Mouse (Mus musculus): ENCODE measurements around the gene Arnt. TPM values are rescaled to one million over a fixed set of nuclear protein-coding genes. Genes with fewer than 3 reads are reported as not detected.

Gene Arnt
- polyA plus RNA-seq, 1 experiment from 2014 or later: 27.5 TPM

DNA sequence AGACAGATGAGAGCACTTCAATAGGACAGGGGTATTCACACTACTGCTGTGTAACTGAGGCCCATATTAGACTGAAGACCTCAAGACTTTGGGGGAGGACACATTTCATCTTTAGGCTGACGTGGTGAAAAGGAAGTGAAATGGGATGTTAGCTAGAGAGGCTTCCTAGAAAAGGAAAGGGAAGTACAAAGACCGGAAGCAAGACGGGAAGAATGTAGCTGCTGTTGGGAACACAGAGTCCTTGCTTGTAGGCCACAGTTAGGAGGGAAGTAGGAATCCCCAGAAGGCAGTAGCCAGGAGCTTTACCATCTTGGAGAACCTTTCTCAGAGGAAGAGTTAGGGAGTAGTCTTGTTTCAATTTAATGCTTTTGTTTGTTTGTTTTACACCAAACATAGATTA, 23.6 kb downstream of the Arnt start:
- Histone ChIP-seq H3K4me1 (ENCODE audit: control insufficient read depth in 2 of 2, insufficient read depth in 2 of 2, low read length in 2 of 2) (no peaks in the 10 kb centered on the region), H3K27ac (replicated peaks in 1 of 2; ENCODE audit: control insufficient read depth in 1 of 2, insufficient read depth in 1 of 2, low read depth in 2 of 2, low read length in 2 of 2) (no peak overlapping the region)

DNA sequence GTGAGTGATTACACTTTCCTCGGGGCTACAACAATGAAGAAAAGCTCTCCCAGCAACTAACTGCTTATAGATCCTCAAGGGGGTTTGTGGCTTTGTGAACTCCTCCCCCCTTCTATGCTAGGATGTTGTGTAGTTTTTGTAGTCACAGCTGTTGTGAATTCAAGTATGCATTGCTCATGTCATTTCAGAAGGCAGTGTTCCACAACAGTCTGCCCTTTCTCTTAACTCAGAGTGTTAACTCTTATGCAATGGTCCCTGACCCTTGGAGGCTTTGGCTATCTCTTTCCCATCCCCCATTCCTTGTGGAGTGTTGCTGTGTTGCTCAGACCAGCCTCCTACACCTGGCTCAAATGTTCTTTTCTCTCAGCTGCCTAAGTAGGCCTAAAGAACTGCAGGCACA, 25.2 kb downstream of the Arnt start:
- WGBS: 75% methylated on average over 1 of the region's 1 CpGs
- Histone ChIP-seq H3K27me3 (ENCODE audit: control insufficient read depth, insufficient read depth, low read length) (no peaks in the 10 kb centered on the region), H3K4me1 (ENCODE audit: control insufficient read depth in 2 of 2, insufficient read depth in 2 of 2, low read length in 2 of 2) (no peaks in the 10 kb centered on the region), H3K27ac (replicated peaks in 1 of 2; ENCODE audit: control insufficient read depth in 1 of 2, insufficient read depth in 1 of 2, low read depth in 2 of 2, low read length in 2 of 2) (no peak overlapping the region), H3K9me3 (ENCODE audit: control insufficient read depth, low read length) (no peaks in the 10 kb centered on the region), H3K4me3 (ENCODE audit: control insufficient read depth in 1 of 2, insufficient read depth in 1 of 2, low read depth in 1 of 2, low read length in 2 of 2) (no peak overlapping the region), H3K36me3 (ENCODE audit: control insufficient read depth, insufficient read depth, low read length) (peaks cover 58% of the 10 kb centered on the region), H3K4me2 (ENCODE audit: low read length) (no peak overlapping the region), H3K9ac (ENCODE audit: low read length) (no peak overlapping the region)
- ATAC-seq (ENCODE audit: insufficient number of reproducible peaks, insufficient read depth, low FRiP score, low read depth): no peak

More for the DNA sequence above, 23.6 kb downstream of the Arnt start:
- Histone ChIP-seq H3K4me2 (ENCODE audit: low read length) (no peak overlapping the region), H3K27me3 (ENCODE audit: control insufficient read depth, insufficient read depth, low read length) (no peaks in the 10 kb centered on the region), H3K9ac (ENCODE audit: low read length) (no peak overlapping the region), H3K9me3 (ENCODE audit: control insufficient read depth, low read length) (no peaks in the 10 kb centered on the region), H3K36me3 (ENCODE audit: control insufficient read depth, insufficient read depth, low read length) (peaks cover 64% of the 10 kb centered on the region), H3K4me3 (ENCODE audit: control insufficient read depth in 1 of 2, insufficient read depth in 1 of 2, low read depth in 1 of 2, low read length in 2 of 2) (no peak overlapping the region)
- no peak for ATAC-seq (ENCODE audit: insufficient number of reproducible peaks, insufficient read depth, low FRiP score, low read depth)
- WGBS: 65% methylated on average over 3 of the region's 3 CpGs

DNA sequence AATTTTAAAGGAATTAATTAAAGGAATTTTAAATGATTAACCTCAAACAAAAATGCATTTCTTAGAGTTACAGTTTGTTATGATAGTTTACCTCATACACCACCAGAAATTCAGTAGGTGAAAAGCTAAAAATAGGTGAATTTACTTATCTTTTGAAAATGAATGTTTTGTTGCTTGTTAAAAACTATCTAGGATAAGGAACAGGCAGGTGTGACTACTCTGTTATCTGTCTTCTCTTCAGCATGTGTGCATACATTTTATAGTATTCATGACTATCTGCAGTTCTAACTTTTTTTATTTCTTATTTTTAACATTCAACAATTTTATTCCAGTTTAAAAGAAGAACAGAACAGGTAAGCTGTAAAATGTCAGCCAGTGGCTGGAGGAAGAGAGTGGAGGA, 29.7 kb downstream of the Arnt start:
- no peaks in the 10 kb centered on the region for H3K9me3 ChIP-seq (ENCODE audit: control insufficient read depth, low read length)
- H3K4me3 ChIP-seq (ENCODE audit: control insufficient read depth in 1 of 2, insufficient read depth in 1 of 2, low read depth in 1 of 2, low read length in 2 of 2): no peak overlapping the region
- H3K36me3 ChIP-seq (ENCODE audit: control insufficient read depth, insufficient read depth, low read length): peaks cover 77% of the 10 kb centered on the region
- H3K27me3 ChIP-seq (ENCODE audit: control insufficient read depth, insufficient read depth, low read length): no peaks in the 10 kb centered on the region
- H3K4me2 ChIP-seq (ENCODE audit: low read length): no peak overlapping the region
- no peak overlapping the region for H3K27ac ChIP-seq (replicated peaks in 1 of 2; ENCODE audit: control insufficient read depth in 1 of 2, insufficient read depth in 1 of 2, low read depth in 2 of 2, low read length in 2 of 2)
- no peak for ATAC-seq (ENCODE audit: insufficient number of reproducible peaks, insufficient read depth, low FRiP score, low read depth)
- H3K4me1 ChIP-seq (ENCODE audit: control insufficient read depth in 2 of 2, insufficient read depth in 2 of 2, low read length in 2 of 2): no peaks in the 10 kb centered on the region
- H3K9ac ChIP-seq (ENCODE audit: low read length): no peak overlapping the region

DNA sequence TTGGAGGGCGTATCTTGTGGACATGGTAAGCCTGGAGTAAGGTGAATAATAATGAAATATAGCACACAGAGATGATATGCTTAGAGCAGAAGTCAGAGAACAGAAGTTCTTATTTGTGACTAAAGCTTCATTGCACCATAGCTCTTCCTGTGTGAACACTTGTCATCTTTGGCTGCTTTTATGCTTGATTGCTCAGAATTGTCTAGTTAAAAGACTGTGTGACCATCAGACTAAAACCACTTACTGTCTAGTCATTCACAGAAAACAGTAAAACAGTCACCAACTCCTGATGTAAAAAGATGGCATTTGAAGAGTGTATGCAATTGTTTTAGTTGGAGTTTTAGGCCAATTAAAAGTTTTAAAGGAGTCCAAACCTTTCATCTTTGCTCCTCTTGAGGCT, 44.8 kb downstream of the Arnt start:
- 77% methylated on average over 1 of the region's 1 CpGs for WGBS
- no peak overlapping the region for H3K9ac ChIP-seq (ENCODE audit: low read length)
- H3K4me2 ChIP-seq (ENCODE audit: low read length): no peak overlapping the region
- ATAC-seq (ENCODE audit: insufficient number of reproducible peaks, insufficient read depth, low FRiP score, low read depth): no peak
- peaks cover 89% of the 10 kb centered on the region for H3K36me3 ChIP-seq (ENCODE audit: control insufficient read depth, insufficient read depth, low read length)
- H3K27ac ChIP-seq (replicated peaks in 1 of 2; ENCODE audit: control insufficient read depth in 1 of 2, insufficient read depth in 1 of 2, low read depth in 2 of 2, low read length in 2 of 2): no peak overlapping the region
- H3K27me3 ChIP-seq (ENCODE audit: control insufficient read depth, insufficient read depth, low read length): no peaks in the 10 kb centered on the region
- H3K4me3 ChIP-seq (ENCODE audit: control insufficient read depth in 1 of 2, insufficient read depth in 1 of 2, low read depth in 1 of 2, low read length in 2 of 2): no peak overlapping the region
- no peaks in the 10 kb centered on the region for H3K9me3 ChIP-seq (ENCODE audit: control insufficient read depth, low read length)
- no peaks in the 10 kb centered on the region for H3K4me1 ChIP-seq (ENCODE audit: control insufficient read depth in 2 of 2, insufficient read depth in 2 of 2, low read length in 2 of 2)

DNA sequence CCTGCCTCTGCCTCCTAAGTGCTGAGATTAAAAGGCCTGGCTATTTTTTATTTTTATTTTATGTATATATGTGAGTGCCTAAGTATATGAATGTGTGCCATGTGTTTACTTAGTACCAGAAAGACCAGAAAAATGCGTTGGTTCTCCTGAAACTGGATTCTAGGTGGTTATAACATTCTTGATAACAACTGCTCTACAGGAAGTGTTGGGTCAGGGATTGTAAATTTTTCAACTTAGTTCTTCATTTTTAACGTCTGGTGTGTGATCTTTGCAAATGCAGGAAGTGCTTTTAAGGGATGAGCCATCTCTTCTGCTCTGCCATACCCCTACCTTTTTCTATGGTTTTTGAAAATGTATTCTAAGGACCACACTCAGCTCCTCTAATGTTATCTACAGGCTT, 52.2 kb downstream of the Arnt start:
- ATAC-seq (ENCODE audit: insufficient number of reproducible peaks, insufficient read depth, low FRiP score, low read depth): no peak
- H3K36me3 ChIP-seq (ENCODE audit: control insufficient read depth, insufficient read depth, low read length): peaks cover 89% of the 10 kb centered on the region
- WGBS: 85% methylated on average over 2 of the region's 2 CpGs

DNA sequence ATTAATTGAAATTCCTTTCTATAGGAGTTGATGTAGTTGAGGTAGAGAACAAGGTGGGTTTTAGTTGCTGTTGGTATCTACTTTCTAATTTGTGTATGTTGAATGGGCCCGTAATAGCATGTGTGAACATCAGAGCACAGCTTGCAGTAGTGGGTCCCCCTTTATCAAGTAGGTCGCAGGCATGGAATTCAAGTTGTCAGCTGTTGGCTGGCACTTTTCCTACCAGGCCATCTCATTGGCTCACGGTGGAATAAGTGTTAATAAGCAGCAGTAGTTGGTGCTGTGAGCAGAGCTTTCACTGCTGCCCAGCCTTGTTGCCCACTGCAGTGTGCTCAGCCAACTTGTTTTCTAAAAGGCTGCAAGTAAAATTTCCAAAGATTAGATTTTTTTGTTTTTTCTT, 54.5 kb downstream of the Arnt start:
- Histone ChIP-seq H3K4me3 (ENCODE audit: control insufficient read depth in 1 of 2, insufficient read depth in 1 of 2, low read depth in 1 of 2, low read length in 2 of 2) (no peak overlapping the region), H3K4me1 (ENCODE audit: control insufficient read depth in 2 of 2, insufficient read depth in 2 of 2, low read length in 2 of 2) (no peaks in the 10 kb centered on the region), H3K27ac (replicated peaks in 1 of 2; ENCODE audit: control insufficient read depth in 1 of 2, insufficient read depth in 1 of 2, low read depth in 2 of 2, low read length in 2 of 2) (no peak overlapping the region), H3K36me3 (ENCODE audit: control insufficient read depth, insufficient read depth, low read length) (peaks cover 96% of the 10 kb centered on the region), H3K4me2 (ENCODE audit: low read length) (no peak overlapping the region), H3K9ac (ENCODE audit: low read length) (no peak overlapping the region), H3K27me3 (ENCODE audit: control insufficient read depth, insufficient read depth, low read length) (no peaks in the 10 kb centered on the region), H3K9me3 (ENCODE audit: control insufficient read depth, low read length) (no peaks in the 10 kb centered on the region)
- ATAC-seq (ENCODE audit: insufficient number of reproducible peaks, insufficient read depth, low FRiP score, low read depth): no peak
- WGBS: 52% methylated on average over 3 of the region's 3 CpGs

More for the DNA sequence above, 52.2 kb downstream of the Arnt start:
- Histone ChIP-seq H3K27ac (replicated peaks in 1 of 2; ENCODE audit: control insufficient read depth in 1 of 2, insufficient read depth in 1 of 2, low read depth in 2 of 2, low read length in 2 of 2) (no peak overlapping the region), H3K9ac (ENCODE audit: low read length) (no peak overlapping the region), H3K9me3 (ENCODE audit: control insufficient read depth, low read length) (no peaks in the 10 kb centered on the region), H3K4me3 (ENCODE audit: control insufficient read depth in 1 of 2, insufficient read depth in 1 of 2, low read depth in 1 of 2, low read length in 2 of 2) (no peak overlapping the region), H3K4me2 (ENCODE audit: low read length) (no peak overlapping the region), H3K27me3 (ENCODE audit: control insufficient read depth, insufficient read depth, low read length) (no peaks in the 10 kb centered on the region), H3K4me1 (ENCODE audit: control insufficient read depth in 2 of 2, insufficient read depth in 2 of 2, low read length in 2 of 2) (no peaks in the 10 kb centered on the region)

DNA sequence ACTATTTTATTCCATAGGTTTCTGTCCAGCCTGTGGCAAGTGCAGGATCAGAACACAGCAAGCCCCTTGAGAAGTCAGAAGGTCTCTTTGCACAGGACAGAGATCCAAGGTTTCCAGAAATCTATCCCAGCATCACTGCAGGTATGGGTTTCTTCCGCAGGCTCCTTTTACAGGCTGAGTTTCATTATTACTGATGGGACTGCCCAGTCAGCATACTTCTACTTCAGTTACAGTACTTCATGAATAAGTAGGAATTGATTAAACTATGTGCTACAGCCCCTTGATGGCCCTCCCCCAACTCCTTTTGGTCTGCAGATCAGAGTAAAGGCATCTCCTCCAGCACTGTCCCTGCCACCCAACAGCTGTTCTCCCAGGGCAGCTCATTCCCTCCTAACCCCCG, 56.0 kb downstream of the Arnt start:
- Histone ChIP-seq H3K4me2 (ENCODE audit: low read length) (no peak overlapping the region), H3K9ac (ENCODE audit: low read length) (no peak overlapping the region), H3K4me1 (ENCODE audit: control insufficient read depth in 2 of 2, insufficient read depth in 2 of 2, low read length in 2 of 2) (no peaks in the 10 kb centered on the region), H3K27ac (replicated peaks in 1 of 2; ENCODE audit: control insufficient read depth in 1 of 2, insufficient read depth in 1 of 2, low read depth in 2 of 2, low read length in 2 of 2) (no peak overlapping the region), H3K36me3 (ENCODE audit: control insufficient read depth, insufficient read depth, low read length) (peaks cover 97% of the 10 kb centered on the region), H3K4me3 (ENCODE audit: control insufficient read depth in 1 of 2, insufficient read depth in 1 of 2, low read depth in 1 of 2, low read length in 2 of 2) (no peak overlapping the region), H3K9me3 (ENCODE audit: control insufficient read depth, low read length) (no peaks in the 10 kb centered on the region), H3K27me3 (ENCODE audit: control insufficient read depth, insufficient read depth, low read length) (no peaks in the 10 kb centered on the region)
- WGBS: 100% methylated on average over 2 of the region's 2 CpGs
- ATAC-seq (ENCODE audit: insufficient number of reproducible peaks, insufficient read depth, low FRiP score, low read depth): no peak

DNA sequence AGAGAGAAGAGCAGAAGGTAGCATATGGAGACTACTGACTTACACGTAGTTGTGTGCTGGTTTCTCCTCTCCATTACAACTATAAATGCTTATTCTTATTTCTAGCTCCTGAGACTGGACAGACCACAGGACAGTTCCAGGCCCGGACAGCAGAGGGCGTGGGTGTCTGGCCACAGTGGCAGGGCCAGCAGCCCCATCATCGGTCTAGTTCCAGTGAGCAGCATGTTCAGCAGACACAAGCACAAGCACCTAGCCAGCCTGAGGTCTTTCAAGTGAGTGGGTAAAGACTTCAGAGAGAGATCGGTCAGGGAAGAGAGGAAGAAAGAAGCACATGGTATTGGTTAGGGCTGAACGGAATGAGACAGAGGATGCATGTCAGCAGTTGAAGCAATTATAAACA, 60.2 kb downstream of the Arnt start:
- H3K27me3 ChIP-seq (ENCODE audit: control insufficient read depth, insufficient read depth, low read length): no peaks in the 10 kb centered on the region
- no peaks in the 10 kb centered on the region for H3K9me3 ChIP-seq (ENCODE audit: control insufficient read depth, low read length)
- no peak overlapping the region for H3K4me2 ChIP-seq (ENCODE audit: low read length)
- no peak overlapping the region for H3K9ac ChIP-seq (ENCODE audit: low read length)
- peaks cover 5 to 10% of the 10 kb centered on the region in 2 experiments for H3K4me1 ChIP-seq (ENCODE audit: control insufficient read depth in 2 of 2, insufficient read depth in 2 of 2, low read length in 2 of 2)
- WGBS: 68% methylated on average over 6 of the region's 6 CpGs
- H3K27ac ChIP-seq (replicated peaks in 1 of 2; ENCODE audit: control insufficient read depth in 1 of 2, insufficient read depth in 1 of 2, low read depth in 2 of 2, low read length in 2 of 2): no peak overlapping the region
- ATAC-seq (ENCODE audit: insufficient number of reproducible peaks, insufficient read depth, low FRiP score, low read depth): no peak
- H3K4me3 ChIP-seq (ENCODE audit: control insufficient read depth in 1 of 2, insufficient read depth in 1 of 2, low read depth in 1 of 2, low read length in 2 of 2): no peak overlapping the region
- peaks cover 78% of the 10 kb centered on the region for H3K36me3 ChIP-seq (ENCODE audit: control insufficient read depth, insufficient read depth, low read length)
